10 mouse cellular contexts compared by ENCODE assay signal in genomic region chr5:24550598-24551316, GRCm38 (mm10). TPM values are rescaled to one million over a fixed set of nuclear protein-coding genes. Genes with fewer than 3 reads are reported as not detected.
DNase-seq lines count a peak whose midpoint lies in the region; ATAC-seq lines count a peak whose summit lies in the region.
"Had no signal": no experiment of that assay in that cellular context is flagged by ENCODE, and none has a peak within 500 bp of the region (broad histone marks: within the 10 kb centered on the region; RNA-seq: fewer than 3 reads in every experiment).

No protein-coding gene starts in this region.

- peaks cover 31% of the 10 kb centered on the region for H3K27me3 ChIP-seq in midbrain, embryonic 10.5 days (ENCODE audit: low read depth, poor library complexity, severe bottlenecking)
- no peaks in the 10 kb centered on the region for H3K27me3 ChIP-seq in stomach, embryonic 14.5 days (ENCODE audit: control insufficient read depth, insufficient read depth, low read length)

- ATAC-seq in stomach, embryonic 14.5 days (ENCODE audit: insufficient number of reproducible peaks, insufficient read depth, low FRiP score, low read depth), result peak; percentile 50; the same call in 1 of the 2 replicates
- no peak for ATAC-seq in cerebellum, adult (ENCODE audit: insufficient number of reproducible peaks, low FRiP score, low TSS enrichment)

- 35% methylated on average over 26 of the region's 26 CpGs for WGBS in midbrain, embryonic 10.5 days
- 32% methylated on average over 26 of the region's 26 CpGs for WGBS in stomach, embryonic 14.5 days

- H3K27ac ChIP-seq in midbrain, embryonic 10.5 days (replicated peaks), result 0 out of 2 replicates have a peak overlapping the region, but pooled peaks have one; percentile 55
- H3K27ac ChIP-seq in stomach, embryonic 14.5 days (ENCODE audit: low read length), result no peak overlapping the region

- no peak overlapping the region for H3K9ac ChIP-seq in stomach, embryonic 14.5 days (replicated peaks; ENCODE audit: low read depth, low read length)

- no peaks in the 10 kb centered on the region for H3K36me3 ChIP-seq in midbrain, embryonic 10.5 days
- no peaks in the 10 kb centered on the region for H3K36me3 ChIP-seq in stomach, embryonic 14.5 days (ENCODE audit: control insufficient read depth, insufficient read depth, low read length)

- intact Hi-C loops in heart, postnatal 10 days (cut with DNase I), result no loop called here

- no peaks in the 10 kb centered on the region for H3K9me3 ChIP-seq in midbrain, embryonic 10.5 days (replicated peaks)
- no peaks in the 10 kb centered on the region for H3K9me3 ChIP-seq in stomach, embryonic 14.5 days (ENCODE audit: control insufficient read depth, low read depth, low read length)

- peak overlapping the region; percentile 31 for H3K4me2 ChIP-seq in stomach, embryonic 14.5 days (replicated peaks; ENCODE audit: low read depth, low read length)

- peak; percentile 37 for DNase-seq in embryo, embryonic 10.5 days (ENCODE audit: low spot score)
- no peak for DNase-seq in embryo, embryonic 10 days (ENCODE audit: low spot score)
- peak; percentile 40 for DNase-seq in brain, embryonic 18.5 days (ENCODE audit: low read depth, low spot score)
- DNase-seq in heart, postnatal 10 days, result peak; percentile 56 to 61
- DNase-seq in layer of hippocampus, adult 18-20 months (ENCODE audit: low spot score in 2 of 2), result peak; percentile 60 to 63
- no peak for DNase-seq in midbrain, embryonic 10.5 days (ENCODE audit: low spot score)

- peaks cover 12% of the 10 kb centered on the region for H3K4me1 ChIP-seq in midbrain, embryonic 10.5 days
- peaks cover 4% of the 10 kb centered on the region for H3K4me1 ChIP-seq in stomach, embryonic 14.5 days (ENCODE audit: control insufficient read depth, insufficient read depth, low read length)

- H3K4me3 ChIP-seq in midbrain, embryonic 10.5 days, result peak overlapping the region; percentile 21; the same call in 1 of the 2 replicates
- no peak overlapping the region for H3K4me3 ChIP-seq in stomach, embryonic 14.5 days (ENCODE audit: low read depth, low read length)
- H3K4me3 ChIP-seq: erythroblast, embryonic 14.5 days; myocyte had no signal

RNA-seq across cellular contexts. Expression of gene 4931409K22Rik, which starts 5.9 kb away (rescaled TPM):
- not detected for total RNA-seq in heart, postnatal 10 days (2021)
- total RNA-seq in layer of hippocampus, adult 18-20 months (2021), result not detected
- 0.05 TPM in 1 of 2 replicates, not detected in the other for polyA plus RNA-seq in midbrain, embryonic 10.5 days (2016; fragmentation: Nextera tagmentation; extraction: Ambion mirVana)
- 0.10 TPM in 2 replicates for polyA plus RNA-seq in stomach, embryonic 14.5 days (2014; fragmentation: Nextera tagmentation; extraction: Ambion mirVana)
- polyA plus RNA-seq: erythroblast, embryonic 14.5 days; myocyte had no signal

RNA-seq across cellular contexts. Expression of gene Asb10, which starts 10.0 kb away (rescaled TPM):
- total RNA-seq in heart, postnatal 10 days (2021), result 10 to 100 TPM; 41.9 to 47.0 TPM
- total RNA-seq in layer of hippocampus, adult 18-20 months (2021), result under 1 TPM in 1 of 2 experiments, not detected in 1; 0.23 TPM
- 0.06 and 0.15 TPM in 2 replicates for polyA plus RNA-seq in midbrain, embryonic 10.5 days (2016; fragmentation: Nextera tagmentation; extraction: Ambion mirVana)
- polyA plus RNA-seq in stomach, embryonic 14.5 days (2014; fragmentation: Nextera tagmentation; extraction: Ambion mirVana), result 0.22 and 0.34 TPM in 2 replicates
- polyA plus RNA-seq: erythroblast, embryonic 14.5 days had no signal

RNA-seq across cellular contexts. Expression of gene Gbx1, which starts 23.8 kb away (rescaled TPM):
- total RNA-seq in heart, postnatal 10 days (2021), result under 1 TPM in 1 of 2 experiments, not detected in 1; 0.10 TPM
- total RNA-seq in layer of hippocampus, adult 18-20 months (2021), result not detected
- polyA plus RNA-seq in midbrain, embryonic 10.5 days (2016; fragmentation: Nextera tagmentation; extraction: Ambion mirVana), result not detected in 2 replicates
- not detected in 2 replicates for polyA plus RNA-seq in stomach, embryonic 14.5 days (2014; fragmentation: Nextera tagmentation; extraction: Ambion mirVana)
- polyA plus RNA-seq: erythroblast, embryonic 14.5 days had no signal

RNA-seq across cellular contexts. Expression of gene Abcf2, which starts 26.5 kb away (rescaled TPM):
- 10 to 100 TPM; 44.2 to 47.5 TPM for total RNA-seq in heart, postnatal 10 days (2021)
- total RNA-seq in layer of hippocampus, adult 18-20 months (2021), result 10 to 100 TPM; 82.5 to 83.6 TPM
- polyA plus RNA-seq in midbrain, embryonic 10.5 days (2016; fragmentation: Nextera tagmentation; extraction: Ambion mirVana), result 160 and 170 TPM in 2 replicates
- 79.5 and 89.2 TPM in 2 replicates for polyA plus RNA-seq in stomach, embryonic 14.5 days (2014; fragmentation: Nextera tagmentation; extraction: Ambion mirVana)

RNA-seq across cellular contexts. Expression of gene Chpf2, which starts 35.8 kb away (rescaled TPM):
- 10 to 100 TPM; 19.4 to 19.8 TPM for total RNA-seq in heart, postnatal 10 days (2021)
- total RNA-seq in layer of hippocampus, adult 18-20 months (2021), result 10 to 100 TPM; 60.8 to 64.9 TPM
- polyA plus RNA-seq in midbrain, embryonic 10.5 days (2016; fragmentation: Nextera tagmentation; extraction: Ambion mirVana), result 14.8 and 19.7 TPM in 2 replicates
- 11.3 and 13.4 TPM in 2 replicates for polyA plus RNA-seq in stomach, embryonic 14.5 days (2014; fragmentation: Nextera tagmentation; extraction: Ambion mirVana)

Comparison
In these comparisons a context has a peak if more than half of its experiments do, and no peak if none do; other contexts are left out.
1. DNase-seq: peak in embryo, embryonic 10.5 days (single experiment), brain, embryonic 18.5 days (single experiment), heart, postnatal 10 days (2 of 2) and layer of hippocampus, adult 18-20 months (2 of 2); none in embryo, embryonic 10 days (single experiment) and midbrain, embryonic 10.5 days (single experiment).
2. RNA of gene Asb10, which starts 10.0 kb away (total RNA-seq): 41.9 to 47.0 TPM in heart, postnatal 10 days; 0.23 TPM in layer of hippocampus, adult 18-20 months; every median in the first group is over 10 times any median in the second.